Mouse (Mus musculus): ENCODE data around the gene Sco2. TPM values are rescaled to one million over a fixed set of nuclear protein-coding genes. Genes with fewer than 3 reads are reported as not detected.

Gene Sco2
- polyA plus RNA-seq, 1 experiment from 2014 or later = 8.7 TPM

GRCm38 (mm10) chr15:89355241-89356187 is 18.1 kb downstream of the Sco2 start, which contains the start of the genes Lmf2 and Ncaph2:
TSS of gene Lmf2 (minus strand) at chr15:89355659.
TSS of gene Ncaph2 (plus strand) at chr15:89355719.
- Histone ChIP-seq H3K36me3 (ENCODE audit: inconsistent target) (peaks cover 26% of the 10 kb centered on the region; the same call in 1 of the 2 replicates), H3K79me2 (ENCODE audit: inconsistent target) (peaks cover 67% of the 10 kb centered on the region), H3K27ac (peak within 1 kb of the TSS; percentile 74), H3K4me3 (ENCODE audit: inconsistent target) (peak within 1 kb of the TSS; percentile 94)
- under 1% methylated on average over 59 of the region's 64 CpGs for WGBS (ENCODE audit: missing documents)

- Histone ChIP-seq H3K4me3 (ENCODE audit: inconsistent target) (peak overlapping the region; percentile 94), H3K36me3 (ENCODE audit: inconsistent target) (peaks cover 22% of the 10 kb centered on the region; the same call in 1 of the 2 replicates), H3K27ac (no peak overlapping the region), H3K79me2 (ENCODE audit: inconsistent target) (peaks cover 57% of the 10 kb centered on the region)
- 77% methylated on average over 7 of the region's 7 CpGs for WGBS (ENCODE audit: missing documents)
Observed at GRCm38 (mm10) chr15:89354455-89354854, 19.2 kb downstream of the Sco2 start.

GRCm38 (mm10) chr15:89353837-89354236 is 19.8 kb downstream of the Sco2 start:
- H3K27ac ChIP-seq = no peak overlapping the region
- WGBS (ENCODE audit: missing documents) = 93% methylated on average over 16 of the region's 16 CpGs
- peaks cover 50% of the 10 kb centered on the region for H3K79me2 ChIP-seq (ENCODE audit: inconsistent target)
- peaks cover 22% of the 10 kb centered on the region; the same call in 1 of the 2 replicates for H3K36me3 ChIP-seq (ENCODE audit: inconsistent target)
- H3K4me3 ChIP-seq (ENCODE audit: inconsistent target) = no peak overlapping the region

GRCm38 (mm10) chr15:89352795-89353194 is 20.9 kb downstream of the Sco2 start:
- WGBS (ENCODE audit: missing documents) = 100% methylated on average over 12 of the region's 12 CpGs
- Histone ChIP-seq H3K4me3 (ENCODE audit: inconsistent target) (no peak overlapping the region), H3K36me3 (ENCODE audit: inconsistent target) (peaks cover 22% of the 10 kb centered on the region; the same call in 1 of the 2 replicates)

GRCm38 (mm10) chr15:89352054-89352453 is 21.6 kb downstream of the Sco2 start:
- Histone ChIP-seq H3K79me2 (ENCODE audit: inconsistent target) (peaks cover 33% of the 10 kb centered on the region), H3K27ac (no peak overlapping the region), H3K36me3 (ENCODE audit: inconsistent target) (peaks cover 22% of the 10 kb centered on the region; the same call in 1 of the 2 replicates), H3K4me3 (ENCODE audit: inconsistent target) (no peak overlapping the region)
- WGBS (ENCODE audit: missing documents) = 96% methylated on average over 10 of the region's 14 CpGs

More at GRCm38 (mm10) chr15:89352795-89353194, 20.9 kb downstream of the Sco2 start:
- Histone ChIP-seq H3K27ac (no peak overlapping the region), H3K79me2 (ENCODE audit: inconsistent target) (peaks cover 40% of the 10 kb centered on the region)

- H3K36me3 ChIP-seq (ENCODE audit: inconsistent target) = peaks cover 22% of the 10 kb centered on the region; the same call in 1 of the 2 replicates
- H3K79me2 ChIP-seq (ENCODE audit: inconsistent target) = peaks cover 25% of the 10 kb centered on the region
- H3K27ac ChIP-seq = no peak overlapping the region
- H3K4me3 ChIP-seq (ENCODE audit: inconsistent target) = no peak overlapping the region
- 97% methylated on average over 15 of the region's 15 CpGs for WGBS (ENCODE audit: missing documents)
Observed at GRCm38 (mm10) chr15:89351302-89351701, 22.3 kb downstream of the Sco2 start.

GRCm38 (mm10) chr15:89350447-89350846 is 23.2 kb downstream of the Sco2 start:
- Histone ChIP-seq H3K36me3 (ENCODE audit: inconsistent target) (peaks cover 22% of the 10 kb centered on the region; the same call in 1 of the 2 replicates), H3K27ac (no peak overlapping the region), H3K4me3 (ENCODE audit: inconsistent target) (no peak overlapping the region), H3K79me2 (ENCODE audit: inconsistent target) (peaks cover 18% of the 10 kb centered on the region)
- WGBS (ENCODE audit: missing documents) = 100% methylated on average over 5 of the region's 5 CpGs

- Histone ChIP-seq H3K4me3 (ENCODE audit: inconsistent target) (no peak overlapping the region), H3K79me2 (ENCODE audit: inconsistent target) (no peaks in the 10 kb centered on the region), H3K27ac (no peak overlapping the region), H3K36me3 (ENCODE audit: inconsistent target) (no peaks in the 10 kb centered on the region)
- WGBS (ENCODE audit: missing documents) = 62% methylated on average over 3 of the region's 3 CpGs
Observed at GRCm38 (mm10) chr15:89343325-89343724, 30.3 kb downstream of the Sco2 start.

GRCm38 (mm10) chr15:89341678-89342077 is 32.0 kb downstream of the Sco2 start:
- Histone ChIP-seq H3K36me3 (ENCODE audit: inconsistent target) (no peaks in the 10 kb centered on the region), H3K79me2 (ENCODE audit: inconsistent target) (no peaks in the 10 kb centered on the region), H3K4me3 (ENCODE audit: inconsistent target) (no peak overlapping the region), H3K27ac (no peak overlapping the region)
- WGBS (ENCODE audit: missing documents) = 89% methylated on average over 1 of the region's 1 CpGs

GRCm38 (mm10) chr15:89340136-89340535 is 33.5 kb downstream of the Sco2 start:
- Histone ChIP-seq H3K36me3 (ENCODE audit: inconsistent target) (no peaks in the 10 kb centered on the region), H3K4me3 (ENCODE audit: inconsistent target) (no peak overlapping the region), H3K27ac (no peak overlapping the region), H3K79me2 (ENCODE audit: inconsistent target) (no peaks in the 10 kb centered on the region)
- WGBS (ENCODE audit: missing documents) = 15% methylated on average over 3 of the region's 3 CpGs

- Histone ChIP-seq H3K79me2 (ENCODE audit: inconsistent target) (no peaks in the 10 kb centered on the region), H3K27ac (no peak overlapping the region), H3K4me3 (ENCODE audit: inconsistent target) (no peak overlapping the region), H3K36me3 (ENCODE audit: inconsistent target) (no peaks in the 10 kb centered on the region)
- WGBS (ENCODE audit: missing documents) = 11% methylated on average over 1 of the region's 2 CpGs
Observed at GRCm38 (mm10) chr15:89339696-89340095, 34.0 kb downstream of the Sco2 start.

GRCm38 (mm10) chr15:89336422-89336821 is 37.2 kb downstream of the Sco2 start:
- no peak overlapping the region for H3K4me3 ChIP-seq (ENCODE audit: inconsistent target)
- H3K79me2 ChIP-seq (ENCODE audit: inconsistent target) = no peaks in the 10 kb centered on the region
- no peak overlapping the region for H3K27ac ChIP-seq
- whole genome bisulfite sequencing (ENCODE audit: missing documents) = 86% methylated on average over 14 of the region's 14 CpGs
- no peaks in the 10 kb centered on the region for H3K36me3 ChIP-seq (ENCODE audit: inconsistent target)

GRCm38 (mm10) chr15:89334774-89335537 is 38.7 kb downstream of the Sco2 start:
- Histone ChIP-seq H3K36me3 (ENCODE audit: inconsistent target) (no peaks in the 10 kb centered on the region), H3K27ac (no peak overlapping the region), H3K79me2 (ENCODE audit: inconsistent target) (no peaks in the 10 kb centered on the region), H3K4me3 (ENCODE audit: inconsistent target) (no peak overlapping the region)
- WGBS (ENCODE audit: missing documents) = 91% methylated on average over 17 of the region's 17 CpGs

GRCm38 (mm10) chr15:89334271-89334670 is 39.4 kb downstream of the Sco2 start, which contains the start of gene Miox:
TSS of gene Miox (plus strand) at chr15:89334398.
- H3K36me3 ChIP-seq (ENCODE audit: inconsistent target) = no peaks in the 10 kb centered on the region
- no peaks in the 10 kb centered on the region for H3K79me2 ChIP-seq (ENCODE audit: inconsistent target)
- no peak within 1 kb of the TSS for H3K4me3 ChIP-seq (ENCODE audit: inconsistent target)
- WGBS (ENCODE audit: missing documents) = 88% methylated on average over 7 of the region's 7 CpGs
- no peak within 1 kb of the TSS for H3K27ac ChIP-seq
